Mouse (Mus musculus) fibroblast of lung, adult 2 months (primary cell): ENCODE measurements around the gene Tmod4.

Experiments
- DNase-seq: peaks from one replicate; pipeline ENCODE4 v3.0.0-alpha.2; 2011; ENCODE audit warnings: low read depth

Tmod4 gene

DNA sequence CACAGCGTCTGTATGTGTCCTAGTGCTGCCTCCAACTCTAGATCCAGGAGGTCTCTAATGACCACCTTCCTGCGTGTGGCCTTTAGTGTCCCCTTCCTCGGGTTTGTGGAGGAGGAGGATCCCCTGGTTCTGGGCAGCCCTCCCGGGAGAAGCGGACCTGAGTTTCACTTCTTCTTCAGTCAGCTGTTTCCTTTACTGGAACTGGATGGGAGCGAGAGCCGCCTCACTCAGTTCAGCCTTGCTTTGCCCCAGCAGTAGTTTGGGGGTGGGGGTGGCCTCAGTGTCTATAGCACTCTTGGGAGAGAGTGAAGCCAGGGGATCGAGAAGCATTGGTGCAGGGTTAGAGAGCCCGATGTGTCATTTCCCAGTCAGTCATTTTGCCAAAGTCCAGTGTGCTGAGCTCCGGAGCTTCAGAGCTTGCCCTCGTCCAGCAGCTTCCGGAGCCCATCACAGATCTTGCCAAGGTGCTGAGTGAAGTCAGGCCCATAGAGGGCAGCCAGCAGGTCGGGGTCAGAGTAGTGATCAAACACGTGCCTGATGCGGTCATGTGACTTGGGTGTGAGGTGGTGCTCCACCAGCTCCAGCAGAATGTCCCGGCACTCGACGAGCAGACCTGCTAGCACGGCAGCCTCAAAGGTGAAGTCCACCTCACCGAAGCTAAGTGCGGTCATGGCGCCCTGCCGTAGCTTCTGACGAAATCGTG lies 15.5 kb downstream of the Tmod4 start:
- no peak for DNase-seq

DNA sequence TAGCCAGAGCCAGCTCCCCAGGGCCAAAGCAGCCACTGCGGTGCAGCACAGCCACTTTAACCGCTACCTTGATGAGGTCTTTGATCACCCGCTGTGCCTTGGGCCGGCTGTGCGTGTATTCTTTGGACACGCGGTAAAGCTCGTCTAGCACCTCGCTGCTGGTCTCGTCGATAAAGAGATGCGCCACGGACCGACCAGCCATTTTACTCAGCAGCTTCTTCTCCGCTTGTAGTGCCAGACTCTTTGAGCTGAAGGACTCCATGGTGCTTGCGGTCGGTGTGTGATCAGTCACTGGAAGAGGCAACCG lies 16.0 kb downstream of the Tmod4 start:
- no peak for DNase-seq

DNA sequence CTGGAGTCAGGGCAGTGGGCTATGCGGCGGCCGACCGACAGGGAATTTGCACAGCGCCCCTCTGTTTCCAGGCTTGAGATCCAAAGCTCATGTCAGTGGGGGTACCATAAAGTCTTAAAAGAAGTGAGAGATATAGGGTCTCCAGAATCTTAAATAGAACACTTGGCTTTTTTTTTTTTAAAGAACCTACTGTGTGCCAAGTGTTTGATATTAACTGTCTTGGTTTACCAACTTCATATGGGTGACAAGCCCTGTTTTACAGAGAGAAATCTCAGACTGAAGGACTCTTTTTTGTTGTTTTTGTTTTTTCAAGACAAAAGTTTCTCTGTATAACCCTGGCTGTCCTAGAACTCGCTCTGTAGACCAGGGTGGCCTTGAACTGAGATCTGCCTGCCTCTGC lies 16.5 kb downstream of the Tmod4 start:
- DNase-seq = no peak

GRCm38 (mm10) chr3:95141474-95141873 lies 17.2 kb downstream of the Tmod4 start:
- no peak for DNase-seq

- no peak for DNase-seq
These were observed 17.8 kb downstream of the Tmod4 start, which contains the start of gene Tnfaip8l2 for GRCm38 (mm10) chr3:95141952-95142616. Gene Tnfaip8l2, minus strand, starts transcription at chr3:95142360.

- peak; percentile 64 for DNase-seq
These were observed 18.3 kb downstream of the Tmod4 start for GRCm38 (mm10) chr3:95142617-95143011.

DNA sequence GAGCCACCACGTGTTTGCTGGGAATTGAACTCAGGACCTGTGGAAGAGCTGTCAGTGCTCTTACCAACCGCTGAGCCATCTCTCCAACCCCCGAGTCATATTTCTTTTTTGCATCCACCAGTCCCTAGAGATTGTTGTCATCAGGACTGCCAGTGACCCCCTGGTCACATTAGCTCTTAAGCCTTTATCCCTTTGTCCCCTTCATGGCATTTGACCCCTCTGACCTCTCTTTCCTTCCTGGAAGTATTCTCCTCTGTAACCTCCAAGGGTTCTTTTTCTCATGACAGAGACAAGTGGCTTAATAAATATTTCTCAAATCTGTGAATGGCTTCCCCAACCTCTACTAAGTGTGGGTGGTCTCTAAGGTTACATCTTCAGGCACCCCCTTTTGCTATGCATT lies 23.6 kb downstream of the Tmod4 start:
- DNase-seq = no peak

GRCm38 (mm10) chr3:95153874-95154273 lies 29.6 kb downstream of the Tmod4 start:
- no peak for DNase-seq

GRCm38 (mm10) chr3:95159511-95159986 lies 35.3 kb downstream of the Tmod4 start:
- no peak for DNase-seq

GRCm38 (mm10) chr3:95159987-95160963 lies 36.0 kb downstream of the Tmod4 start, which contains the start of gene Sema6c:
Gene Sema6c, plus strand, starts transcription at chr3:95160457.
- peak; percentile 57 for DNase-seq

DNA sequence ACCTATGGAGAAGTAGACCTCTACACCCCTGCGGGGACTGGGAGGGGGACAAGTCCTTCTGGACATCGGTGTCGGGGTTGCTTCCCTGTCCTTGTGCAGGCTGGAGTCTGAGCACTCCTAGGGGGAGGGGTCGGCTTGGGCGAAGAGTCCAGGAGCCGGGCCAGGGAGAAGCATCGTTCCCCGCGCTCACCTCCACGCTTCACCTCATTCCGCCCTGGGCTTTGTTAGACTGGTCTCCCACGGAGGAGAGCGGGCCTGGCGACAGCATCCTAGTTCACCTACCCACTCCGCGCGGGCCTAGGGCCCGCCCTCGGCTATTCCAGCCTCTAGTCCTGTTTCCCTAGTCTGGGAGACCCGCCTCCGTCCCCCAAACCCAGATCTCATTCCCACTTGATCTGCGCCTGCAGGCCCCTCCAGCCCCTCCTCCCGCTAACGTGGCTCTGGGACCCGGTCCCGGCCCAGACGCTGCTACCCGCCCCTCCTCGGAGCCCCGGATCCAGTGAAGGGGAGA lies 36.8 kb downstream of the Tmod4 start:
- DNase-seq = no peak

- DNase-seq = no peak
These were observed 37.5 kb downstream of the Tmod4 start for GRCm38 (mm10) chr3:95161618-95162344.

DNA sequence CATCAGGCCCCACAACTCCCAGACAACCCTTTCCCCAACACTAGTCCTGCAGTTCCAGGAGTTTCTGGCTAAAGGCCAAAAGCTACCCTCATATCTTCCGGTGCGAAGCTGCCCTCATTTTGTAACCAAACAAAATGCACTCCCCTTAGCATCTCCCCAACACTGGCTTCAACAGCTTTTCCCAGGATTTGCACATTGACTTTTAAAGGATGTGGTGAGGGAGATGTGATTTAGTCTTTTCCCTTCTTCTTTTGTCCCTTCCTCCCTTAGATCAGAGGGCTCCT lies 38.0 kb downstream of the Tmod4 start:
- DNase-seq = no peak

DNA sequence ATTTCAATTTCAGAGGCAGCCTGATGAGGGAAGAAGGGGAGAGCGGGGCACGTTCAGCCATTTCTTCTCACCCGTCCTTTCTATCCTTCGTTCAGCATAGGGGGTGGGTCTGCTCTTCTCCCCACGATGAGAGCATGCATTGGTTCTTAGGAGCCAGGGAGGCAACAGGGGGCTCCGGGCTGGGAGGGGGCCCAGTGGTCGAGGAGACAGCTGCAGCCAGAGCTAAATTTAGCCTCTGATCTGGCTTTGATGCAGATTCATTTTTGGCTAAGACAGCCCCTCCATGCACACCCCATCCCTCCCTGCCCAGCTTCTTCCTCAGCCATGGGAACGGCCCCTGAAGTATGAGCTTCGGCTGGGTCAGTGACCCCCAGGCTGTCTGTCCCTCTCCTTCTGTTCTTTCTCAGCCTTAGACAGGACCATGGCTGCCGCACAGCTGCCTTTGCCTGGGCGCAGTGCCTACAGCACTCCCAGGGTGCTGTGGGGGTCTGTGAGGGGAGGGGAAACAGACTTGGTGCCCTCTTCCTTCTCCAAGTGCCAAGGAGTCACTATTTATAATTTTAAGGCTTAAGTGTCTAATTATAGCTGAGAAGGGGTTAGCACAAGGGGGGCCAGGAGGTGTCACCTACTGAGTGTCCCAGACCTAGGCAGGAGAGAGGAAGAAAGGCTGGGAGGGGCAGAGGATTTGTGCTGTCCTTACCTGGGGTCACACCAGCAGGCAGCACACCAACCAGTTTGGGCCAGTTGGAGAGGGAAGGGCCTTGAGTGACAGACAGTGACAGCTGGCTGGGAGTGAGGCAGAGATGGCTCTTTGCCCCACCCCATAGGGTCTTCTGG lies 39.4 kb downstream of the Tmod4 start:
- no peak for DNase-seq

DNA sequence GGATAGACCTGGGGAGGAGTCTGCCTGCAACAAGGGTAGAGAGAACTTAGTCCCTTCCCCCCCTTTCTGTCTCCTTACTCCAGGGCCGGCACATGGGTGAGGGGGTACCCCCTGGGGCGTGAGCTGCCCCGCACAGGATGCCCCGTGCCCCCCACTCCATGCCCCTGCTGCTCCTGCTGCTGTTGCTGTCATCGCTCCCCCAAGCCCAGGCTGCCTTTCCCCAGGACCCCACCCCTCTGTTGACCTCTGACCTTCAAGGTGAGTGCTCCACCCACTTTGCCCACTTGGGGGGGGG lies 39.9 kb downstream of the Tmod4 start:
- no peak for DNase-seq

- no peak for DNase-seq
These were observed 40.6 kb downstream of the Tmod4 start for GRCm38 (mm10) chr3:95164840-95165239.

DNA sequence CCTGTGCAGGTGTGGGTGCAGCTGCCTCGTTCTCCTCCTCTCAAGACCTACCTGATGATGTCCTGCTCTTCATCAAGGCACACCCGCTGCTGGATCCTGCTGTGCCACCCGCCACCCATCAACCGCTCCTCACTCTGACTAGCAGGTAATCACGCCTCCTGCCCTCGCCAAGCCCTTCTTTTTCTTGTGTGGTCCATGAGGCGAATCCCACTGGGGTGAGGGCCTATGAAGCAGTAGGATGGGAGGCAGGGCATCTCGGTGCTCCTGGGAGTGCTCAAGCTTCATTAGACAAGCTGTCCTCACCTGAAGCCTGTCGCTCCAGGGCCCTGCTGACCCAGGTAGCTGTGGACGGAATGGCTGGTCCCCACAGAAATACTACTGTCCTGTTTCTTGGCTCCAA lies 45.7 kb downstream of the Tmod4 start:
- no peak for DNase-seq

DNA sequence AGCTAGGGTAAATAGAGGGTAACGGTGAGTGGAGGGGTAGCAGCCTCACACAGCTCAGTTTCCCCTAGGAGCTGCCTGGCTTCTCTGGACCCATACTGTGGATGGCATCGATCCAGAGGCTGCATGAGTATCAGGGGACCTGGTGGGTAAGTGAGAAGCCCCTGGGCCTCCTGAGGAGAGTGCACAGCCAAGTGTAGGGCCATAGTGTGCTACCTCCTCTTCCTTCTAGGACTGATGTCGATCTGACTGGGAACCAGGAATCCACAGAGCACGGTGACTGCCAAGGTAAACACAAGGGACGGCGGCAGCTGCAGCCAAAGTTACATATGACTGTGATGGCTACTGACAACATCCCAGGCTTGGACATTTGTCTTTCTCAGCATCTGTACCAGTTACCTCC lies 46.8 kb downstream of the Tmod4 start:
- no peak for DNase-seq

DNA sequence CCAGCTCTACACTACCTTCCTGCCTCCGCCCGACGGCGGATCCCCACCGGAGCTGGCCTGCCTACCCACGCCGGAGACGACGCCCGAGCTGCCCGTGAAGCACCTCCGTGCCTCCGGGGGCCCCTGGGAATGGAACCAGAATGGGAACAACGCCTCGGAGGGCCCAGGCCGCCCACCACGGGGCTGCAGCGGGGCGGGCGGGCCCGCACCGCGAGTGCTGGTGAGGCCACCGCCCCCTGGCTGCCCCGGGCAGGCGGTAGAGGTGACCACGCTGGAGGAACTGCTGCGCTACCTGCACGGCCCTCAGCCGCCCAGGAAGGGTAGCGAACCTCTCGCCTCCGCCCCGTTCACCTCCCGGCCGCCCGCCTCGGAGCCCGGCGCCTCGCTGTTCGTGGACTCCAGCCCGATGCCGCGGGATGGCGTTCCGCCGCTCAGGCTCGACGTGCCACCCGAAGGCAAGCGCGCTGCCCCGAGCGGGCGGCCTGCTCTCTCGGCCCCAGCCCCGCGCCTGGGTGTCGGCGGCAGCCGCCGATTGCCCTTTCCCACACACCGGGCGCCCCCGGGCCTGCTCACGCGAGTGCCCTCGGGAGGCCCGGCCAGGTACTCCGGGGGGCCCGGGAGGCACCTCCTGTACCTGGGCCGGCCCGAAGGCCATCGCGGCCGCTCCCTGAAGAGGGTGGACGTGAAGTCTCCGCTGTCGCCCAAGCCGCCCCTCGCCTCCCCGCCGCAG lies 48.4 kb downstream of the Tmod4 start:
- no peak for DNase-seq

DNA sequence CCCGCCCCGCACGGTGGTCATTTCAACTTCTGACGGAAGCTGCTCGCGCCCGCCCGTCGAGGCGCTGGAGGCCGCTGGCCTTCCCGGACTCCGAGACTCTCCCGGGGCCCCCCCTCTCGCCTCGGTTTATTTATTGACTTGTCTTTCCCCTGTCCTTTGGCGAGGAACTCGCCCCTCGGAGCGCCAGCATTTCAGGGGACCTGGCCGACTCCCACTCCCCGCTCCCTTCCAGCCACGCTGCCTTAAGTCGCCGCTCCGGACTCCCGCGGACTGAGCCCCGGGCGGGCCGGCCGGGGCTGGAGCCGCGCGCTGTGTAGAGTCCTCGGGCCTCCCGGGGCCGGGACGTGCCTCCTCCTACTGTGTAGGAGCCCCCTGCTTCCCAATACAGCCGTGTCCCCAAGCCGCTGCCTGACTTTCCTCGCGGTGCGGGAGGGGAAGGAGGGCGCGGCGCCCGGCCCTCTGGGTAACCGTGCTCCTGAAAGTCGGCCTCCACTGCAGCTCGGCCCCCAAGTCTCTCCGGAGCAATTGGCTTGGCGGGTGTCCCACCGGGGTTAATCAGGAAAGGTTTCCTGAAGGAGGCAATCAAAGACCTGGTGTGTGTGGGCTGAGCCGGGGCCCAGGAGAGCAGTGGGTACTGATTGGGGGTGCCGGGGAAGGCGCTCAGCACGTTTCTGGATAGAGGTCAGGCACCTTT lies 49.1 kb downstream of the Tmod4 start:
- no peak for DNase-seq
